Mouse (Mus musculus): ENCODE data around the gene Nfatc2.

- peak; percentile 97 for TF ChIP-seq CTCF (conservative IDR thresholded peaks at IDR 0.05; ENCODE audit: low read length)
- TF ChIP-seq NANOG (IDR thresholded peaks at IDR 0.05; ENCODE audit: borderline replicate concordance, low read length) = no peak
Observed at GRCm38 (mm10) chr2:168450977-168451376, 150.5 kb downstream of the Nfatc2 start.
